Mouse (Mus musculus): ENCODE results near the gene Tekt3. TPM values are rescaled to one million over a fixed set of nuclear protein-coding genes. Genes with fewer than 3 reads are reported as not detected.

Tekt3 gene
- polyA plus RNA-seq, 1 experiment: not detected

DNA sequence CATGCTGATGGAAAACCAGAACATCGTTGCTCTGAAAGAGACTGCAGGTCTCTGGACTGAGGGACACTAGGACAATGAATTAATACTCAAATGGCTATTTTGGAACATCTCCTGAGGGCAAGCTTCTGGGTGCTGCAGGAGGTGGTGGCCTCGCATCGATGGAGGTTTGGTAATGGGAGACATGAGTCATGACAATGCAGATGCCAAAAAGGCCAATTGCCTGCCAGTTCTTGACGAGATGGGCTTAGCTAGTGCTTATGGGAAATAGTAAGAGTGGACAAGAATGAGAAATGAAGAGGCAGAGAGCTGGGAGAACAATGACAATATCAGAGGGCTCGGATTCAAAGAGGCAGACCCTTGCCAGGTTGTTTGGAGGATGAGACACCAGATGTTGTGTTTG is 38.0 kb upstream of the Tekt3 start:
- Histone ChIP-seq H3K79me3 (ENCODE audit: low read depth) (no peaks in the 10 kb centered on the region), H3K79me2 (ENCODE audit: control insufficient read depth, insufficient read depth) (no peaks in the 10 kb centered on the region), H3K4me3 (ENCODE audit: insufficient read depth, poor library complexity, severe bottlenecking) (no peak overlapping the region), H3K27me3 (ENCODE audit: control insufficient read depth, insufficient read depth, insufficient read length) (no peaks in the 10 kb centered on the region), H3K36me3 (ENCODE audit: control insufficient read depth, insufficient read depth) (no peaks in the 10 kb centered on the region), H3ac (ENCODE audit: control insufficient read depth, insufficient read length, low read depth) (no peak overlapping the region)
- TF ChIP-seq MYOG (IDR thresholded peaks at IDR 0.05; ENCODE audit: control insufficient read depth, extremely low read depth, insufficient read length) (no peak), MYOD1 (IDR thresholded peaks at IDR 0.05; ENCODE audit: control insufficient read depth, insufficient read length, low read depth) (no peak), CEBPB (IDR thresholded peaks at IDR 0.05; ENCODE audit: low read depth) (no peak), CTCF (IDR thresholded peaks at IDR 0.05; ENCODE audit: control insufficient read depth, insufficient read depth, insufficient read length) (no peak), USF1 (IDR thresholded peaks at IDR 0.05; ENCODE audit: low read depth) (no peak), FOSL1 (IDR thresholded peaks at IDR 0.05; ENCODE audit: insufficient read depth, low read length, poor library complexity, severe bottlenecking) (no peak), MAX (IDR thresholded peaks at IDR 0.05) (no peak)

DNA sequence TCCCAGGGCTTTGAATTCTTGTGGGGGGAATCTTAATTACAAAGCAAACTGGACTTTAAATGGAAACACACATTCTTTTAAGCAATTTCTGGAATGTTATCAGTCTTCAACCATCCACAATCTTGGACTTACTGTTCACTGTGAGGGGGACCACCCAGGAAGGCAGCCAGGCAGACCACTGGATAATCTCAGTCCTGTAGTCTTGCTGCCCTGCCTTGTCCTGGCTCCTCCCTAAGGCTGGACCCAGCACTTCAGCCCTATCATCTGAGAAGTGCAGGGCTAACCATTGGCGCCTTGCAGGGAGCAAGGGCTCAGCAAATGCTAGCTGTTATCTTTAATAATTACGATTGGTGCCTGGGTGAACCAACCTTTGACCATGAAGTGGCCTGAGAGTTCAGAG is 37.3 kb upstream of the Tekt3 start:
- TF ChIP-seq CTCF (IDR thresholded peaks at IDR 0.05; ENCODE audit: control insufficient read depth, insufficient read depth, insufficient read length) (no peak), MAX (IDR thresholded peaks at IDR 0.05) (no peak)
- no peaks in the 10 kb centered on the region for H3K79me3 ChIP-seq (ENCODE audit: low read depth)
- H3ac ChIP-seq (ENCODE audit: control insufficient read depth, insufficient read length, low read depth): no peak overlapping the region
- no peaks in the 10 kb centered on the region for H3K79me2 ChIP-seq (ENCODE audit: control insufficient read depth, insufficient read depth)
- no peak overlapping the region for H3K4me3 ChIP-seq (ENCODE audit: insufficient read depth, poor library complexity, severe bottlenecking)
- H3K36me3 ChIP-seq (ENCODE audit: control insufficient read depth, insufficient read depth): no peaks in the 10 kb centered on the region
- no peaks in the 10 kb centered on the region for H3K27me3 ChIP-seq (ENCODE audit: control insufficient read depth, insufficient read depth, insufficient read length)

DNA sequence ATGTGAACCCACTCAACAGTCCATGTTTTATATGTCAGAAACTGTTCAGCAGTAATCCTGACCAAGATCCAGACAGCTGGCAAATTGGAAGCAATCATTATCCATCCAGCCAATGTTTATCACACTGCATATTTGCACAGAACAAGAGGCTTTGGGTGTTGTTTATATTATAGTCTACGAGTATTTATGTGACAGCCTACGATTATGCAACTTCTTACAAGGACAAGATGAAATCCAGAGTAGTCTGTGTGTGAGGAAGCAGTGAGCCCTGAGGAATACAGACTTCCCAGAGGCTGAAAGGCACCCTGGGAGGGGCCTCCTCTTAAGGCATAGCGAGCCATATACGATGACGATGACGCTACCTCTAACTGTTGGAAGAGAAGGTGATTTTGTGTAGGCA is 36.0 kb upstream of the Tekt3 start:
- no peak overlapping the region for H3K4me3 ChIP-seq (ENCODE audit: insufficient read depth, poor library complexity, severe bottlenecking)
- no peaks in the 10 kb centered on the region for H3K27me3 ChIP-seq (ENCODE audit: control insufficient read depth, insufficient read depth, insufficient read length)
- H3K79me3 ChIP-seq (ENCODE audit: low read depth): no peaks in the 10 kb centered on the region
- no peak for TF ChIP-seq MYOG (IDR thresholded peaks at IDR 0.05; ENCODE audit: control insufficient read depth, extremely low read depth, insufficient read length)
- no peak for TF ChIP-seq USF1 (IDR thresholded peaks at IDR 0.05; ENCODE audit: low read depth)
- no peak for TF ChIP-seq MAX (IDR thresholded peaks at IDR 0.05)
- no peak for TF ChIP-seq MYOD1 (IDR thresholded peaks at IDR 0.05; ENCODE audit: control insufficient read depth, insufficient read length, low read depth)
- no peak for TF ChIP-seq FOSL1 (IDR thresholded peaks at IDR 0.05; ENCODE audit: insufficient read depth, low read length, poor library complexity, severe bottlenecking)
- no peak for TF ChIP-seq CEBPB (IDR thresholded peaks at IDR 0.05; ENCODE audit: low read depth)
- no peaks in the 10 kb centered on the region for H3K36me3 ChIP-seq (ENCODE audit: control insufficient read depth, insufficient read depth)
- H3ac ChIP-seq (ENCODE audit: control insufficient read depth, insufficient read length, low read depth): no peak overlapping the region
- no peaks in the 10 kb centered on the region for H3K79me2 ChIP-seq (ENCODE audit: control insufficient read depth, insufficient read depth)

DNA sequence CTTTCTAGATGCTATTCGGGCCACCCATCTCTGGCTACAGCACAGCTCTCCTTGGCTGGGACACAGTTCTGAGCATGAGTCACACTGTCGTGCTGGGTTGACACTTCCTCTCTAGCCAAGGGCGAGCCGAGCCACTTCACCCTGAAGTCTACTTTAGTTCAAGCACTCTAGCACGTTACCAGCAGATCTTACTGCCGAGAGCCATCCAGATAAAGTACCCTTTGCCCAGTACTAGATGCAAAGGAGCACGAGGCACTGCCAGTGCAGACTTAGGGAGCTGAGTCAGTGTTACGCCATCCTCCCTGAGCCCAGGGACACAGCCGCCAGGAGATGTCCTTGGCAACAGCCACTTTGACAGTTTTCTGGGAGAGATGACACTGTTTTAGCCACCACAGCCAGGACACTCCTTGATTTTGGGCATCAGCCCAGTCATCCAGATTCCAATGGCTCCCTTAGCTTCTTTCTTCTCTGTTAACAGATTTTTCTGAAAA is 34.8 kb upstream of the Tekt3 start:
- Histone ChIP-seq H3ac (ENCODE audit: control insufficient read depth, insufficient read length, low read depth) (no peak overlapping the region), H3K4me3 (ENCODE audit: insufficient read depth, poor library complexity, severe bottlenecking) (no peak overlapping the region), H3K27me3 (ENCODE audit: control insufficient read depth, insufficient read depth, insufficient read length) (no peaks in the 10 kb centered on the region), H3K79me3 (ENCODE audit: low read depth) (no peaks in the 10 kb centered on the region), H3K36me3 (ENCODE audit: control insufficient read depth, insufficient read depth) (no peaks in the 10 kb centered on the region), H3K79me2 (ENCODE audit: control insufficient read depth, insufficient read depth) (no peaks in the 10 kb centered on the region)
- TF ChIP-seq CTCF (IDR thresholded peaks at IDR 0.05; ENCODE audit: control insufficient read depth, insufficient read depth, insufficient read length) (no peak), MYOG (IDR thresholded peaks at IDR 0.05; ENCODE audit: control insufficient read depth, extremely low read depth, insufficient read length) (no peak), MYOD1 (IDR thresholded peaks at IDR 0.05; ENCODE audit: control insufficient read depth, insufficient read length, low read depth) (peak; percentile 99), USF1 (IDR thresholded peaks at IDR 0.05; ENCODE audit: low read depth) (no peak), FOSL1 (IDR thresholded peaks at IDR 0.05; ENCODE audit: insufficient read depth, low read length, poor library complexity, severe bottlenecking) (no peak), MAX (IDR thresholded peaks at IDR 0.05) (peak; percentile 79), CEBPB (IDR thresholded peaks at IDR 0.05; ENCODE audit: low read depth) (peak; percentile 89)

DNA sequence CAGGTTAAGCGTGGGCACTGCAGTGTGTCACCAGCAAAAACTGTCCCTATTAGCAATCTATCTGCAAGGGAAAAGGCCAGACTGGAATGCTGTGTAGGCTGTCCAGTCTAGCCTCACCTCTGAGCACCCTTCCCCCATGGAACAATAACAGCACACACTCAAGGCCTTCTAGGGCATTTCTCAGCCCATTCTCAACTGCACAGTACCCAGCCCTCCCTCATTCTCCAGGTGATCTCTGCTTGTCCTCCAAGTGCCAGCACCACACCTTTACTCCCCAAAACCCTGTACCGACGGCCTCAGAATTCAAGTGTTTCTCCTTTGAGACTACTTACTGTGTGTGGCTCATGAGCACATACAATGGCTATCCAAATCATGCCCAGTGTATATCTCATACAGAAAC is 33.3 kb upstream of the Tekt3 start:
- Histone ChIP-seq H3K79me2 (ENCODE audit: control insufficient read depth, insufficient read depth) (no peaks in the 10 kb centered on the region), H3K27me3 (ENCODE audit: control insufficient read depth, insufficient read depth, insufficient read length) (no peaks in the 10 kb centered on the region), H3ac (ENCODE audit: control insufficient read depth, insufficient read length, low read depth) (no peak overlapping the region), H3K79me3 (ENCODE audit: low read depth) (no peaks in the 10 kb centered on the region), H3K36me3 (ENCODE audit: control insufficient read depth, insufficient read depth) (no peaks in the 10 kb centered on the region), H3K4me3 (ENCODE audit: insufficient read depth, poor library complexity, severe bottlenecking) (no peak overlapping the region)
- TF ChIP-seq USF1 (IDR thresholded peaks at IDR 0.05; ENCODE audit: low read depth): no peak
- no peak for TF ChIP-seq FOSL1 (IDR thresholded peaks at IDR 0.05; ENCODE audit: insufficient read depth, low read length, poor library complexity, severe bottlenecking)

DNA sequence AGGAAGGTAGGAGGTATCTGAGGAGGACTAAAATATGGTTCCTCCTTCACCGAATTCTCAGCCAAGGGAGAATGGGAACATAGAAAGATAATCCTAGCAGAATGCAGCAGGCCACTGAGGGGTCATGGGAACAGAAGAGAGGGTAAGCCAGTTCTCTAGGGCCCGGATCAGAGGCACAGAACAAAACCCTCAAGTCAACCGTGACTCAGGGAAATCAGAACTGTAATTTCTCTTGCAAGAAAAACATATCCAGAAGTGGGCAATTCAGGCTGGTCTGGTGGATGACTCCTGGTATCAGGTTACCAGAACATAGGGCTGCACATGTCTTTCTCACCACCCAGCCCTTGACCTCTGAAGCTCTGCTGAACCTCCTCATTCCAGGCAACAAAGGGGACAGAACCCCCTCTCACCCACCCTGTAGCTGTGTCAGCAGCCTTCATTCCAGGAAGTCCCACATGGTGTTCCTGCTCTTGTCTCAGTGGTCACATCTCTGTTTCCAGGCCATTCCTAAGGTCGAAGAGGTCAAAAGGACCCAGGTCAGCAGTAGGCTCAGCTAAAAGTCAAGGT is 32.2 kb upstream of the Tekt3 start:
- TF ChIP-seq CEBPB (IDR thresholded peaks at IDR 0.05; ENCODE audit: low read depth) (no peak), CTCF (IDR thresholded peaks at IDR 0.05; ENCODE audit: control insufficient read depth, insufficient read depth, insufficient read length) (no peak), MYOD1 (IDR thresholded peaks at IDR 0.05; ENCODE audit: control insufficient read depth, insufficient read length, low read depth) (no peak), USF1 (IDR thresholded peaks at IDR 0.05; ENCODE audit: low read depth) (no peak), MYOG (IDR thresholded peaks at IDR 0.05; ENCODE audit: control insufficient read depth, extremely low read depth, insufficient read length) (no peak), MAX (IDR thresholded peaks at IDR 0.05) (no peak), FOSL1 (IDR thresholded peaks at IDR 0.05; ENCODE audit: insufficient read depth, low read length, poor library complexity, severe bottlenecking) (no peak)
- no peaks in the 10 kb centered on the region for H3K79me2 ChIP-seq (ENCODE audit: control insufficient read depth, insufficient read depth)
- H3K79me3 ChIP-seq (ENCODE audit: low read depth): no peaks in the 10 kb centered on the region
- H3K36me3 ChIP-seq (ENCODE audit: control insufficient read depth, insufficient read depth): no peaks in the 10 kb centered on the region
- no peak overlapping the region for H3ac ChIP-seq (ENCODE audit: control insufficient read depth, insufficient read length, low read depth)
- H3K4me3 ChIP-seq (ENCODE audit: insufficient read depth, poor library complexity, severe bottlenecking): no peak overlapping the region
- H3K27me3 ChIP-seq (ENCODE audit: control insufficient read depth, insufficient read depth, insufficient read length): no peaks in the 10 kb centered on the region

Measured in C2C12 (cell line).